Mouse (Mus musculus) activated CD4-positive, CD25-positive, alpha-beta regulatory T cell, adult 4 months (primary cell): ENCODE results near the gene Prok1. TPM values are rescaled to one million over a fixed set of nuclear protein-coding genes. Genes with fewer than 3 reads are reported as not detected.

Experiments used
- ATAC-seq: one replicate; pipeline ENCODE4 v1.8.0; 2017
- polyA plus RNA-seq, 2 experiments: library from polyadenylated mRNA; unstranded; fragments of 100-300 nt; shearing (Covaris generic); gene quantifications; one replicate each; pipeline ENCODE4 v1.2.1; 2017

Gene Prok1
- under 1 TPM; 0.15 to 0.33 TPM for polyA plus RNA-seq

GRCm38 (mm10) chr3:107239607-107240006 is at the start of gene Prok1:
TSS of gene Prok1 (minus strand) at chr3:107239707.
- ATAC-seq = no peak

GRCm38 (mm10) chr3:107287346-107287745 is 47.8 kb upstream of the Prok1 start:
- no peak for ATAC-seq

- ATAC-seq = no peak
Measured at GRCm38 (mm10) chr3:107286123-107286522, 46.6 kb upstream of the Prok1 start.

DNA sequence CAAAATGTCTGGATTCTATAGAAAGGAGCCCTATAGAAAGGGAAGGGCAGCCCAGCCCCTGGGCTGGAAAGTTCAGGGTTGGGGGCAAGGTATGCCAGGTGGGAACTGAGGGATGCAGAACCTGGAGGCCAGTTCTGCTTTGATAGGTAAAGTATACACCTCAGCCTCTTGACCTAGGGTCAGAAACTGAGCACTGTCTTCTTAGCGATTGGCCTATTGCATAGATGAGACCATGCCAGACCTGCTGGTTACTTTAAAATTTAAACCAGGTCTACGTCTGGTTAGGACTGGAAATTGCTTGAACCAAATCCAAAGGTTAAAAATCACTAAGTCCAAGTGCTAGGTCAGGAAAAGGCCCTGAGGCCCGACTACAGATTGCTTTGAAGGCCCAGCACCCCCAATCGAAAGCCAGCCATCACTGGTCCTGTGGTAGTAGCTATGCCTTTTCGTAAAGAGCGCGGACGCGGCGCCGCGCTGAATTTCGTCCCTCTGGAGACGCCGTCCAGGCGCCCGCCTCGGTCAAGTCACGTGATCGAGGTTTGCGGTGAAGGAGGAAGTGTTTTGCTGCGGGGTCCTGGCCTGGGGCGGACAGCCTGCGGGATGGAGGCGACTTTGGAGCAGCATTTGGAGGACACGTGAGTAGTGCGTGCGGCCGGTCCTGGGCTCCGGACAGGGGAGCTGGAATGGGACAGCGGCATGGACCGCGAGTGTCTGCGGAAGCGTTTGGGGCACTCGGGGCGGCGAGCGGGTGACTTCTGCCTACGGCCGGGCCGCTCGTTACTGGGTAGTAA is 39.2 kb upstream of the Prok1 start, which contains the start of gene Lamtor5:
Gene Lamtor5 (plus strand): TSS at position 380 of the 791 bp plus-strand sequence.
- peak; percentile 77 for ATAC-seq

GRCm38 (mm10) chr3:107276626-107277025 is 37.1 kb upstream of the Prok1 start:
- no peak for ATAC-seq

GRCm38 (mm10) chr3:107275996-107276395 is 36.5 kb upstream of the Prok1 start:
- ATAC-seq = no peak

GRCm38 (mm10) chr3:107275351-107275750 is 35.8 kb upstream of the Prok1 start:
- ATAC-seq = no peak

DNA sequence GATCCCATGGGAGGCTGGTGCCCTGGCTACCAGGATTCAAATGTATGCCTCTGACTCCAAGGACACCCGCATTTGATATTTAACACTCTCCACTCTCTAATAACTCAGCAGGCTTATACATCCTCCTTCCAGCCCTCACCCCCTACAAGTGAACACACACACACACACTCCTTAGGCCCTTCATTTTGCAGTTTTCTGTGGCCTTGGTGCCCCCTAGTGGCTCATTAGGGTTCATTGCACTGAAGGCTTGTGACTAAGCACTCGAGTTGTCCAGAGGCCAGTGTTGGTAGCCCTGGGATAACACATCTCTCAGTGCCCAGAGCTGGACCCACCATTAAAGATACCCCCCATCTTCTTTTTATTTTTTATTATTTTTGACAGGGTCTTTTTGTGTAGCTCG is 34.3 kb upstream of the Prok1 start:
- ATAC-seq = peak; percentile 80

GRCm38 (mm10) chr3:107272433-107272832 is 32.9 kb upstream of the Prok1 start:
- no peak for ATAC-seq

GRCm38 (mm10) chr3:107266814-107267345 is 27.4 kb upstream of the Prok1 start:
- ATAC-seq = no peak

- ATAC-seq = no peak
Measured at GRCm38 (mm10) chr3:107261851-107262165, 22.3 kb upstream of the Prok1 start.

- ATAC-seq = no peak
Measured at GRCm38 (mm10) chr3:107260956-107261850, 21.7 kb upstream of the Prok1 start.

DNA sequence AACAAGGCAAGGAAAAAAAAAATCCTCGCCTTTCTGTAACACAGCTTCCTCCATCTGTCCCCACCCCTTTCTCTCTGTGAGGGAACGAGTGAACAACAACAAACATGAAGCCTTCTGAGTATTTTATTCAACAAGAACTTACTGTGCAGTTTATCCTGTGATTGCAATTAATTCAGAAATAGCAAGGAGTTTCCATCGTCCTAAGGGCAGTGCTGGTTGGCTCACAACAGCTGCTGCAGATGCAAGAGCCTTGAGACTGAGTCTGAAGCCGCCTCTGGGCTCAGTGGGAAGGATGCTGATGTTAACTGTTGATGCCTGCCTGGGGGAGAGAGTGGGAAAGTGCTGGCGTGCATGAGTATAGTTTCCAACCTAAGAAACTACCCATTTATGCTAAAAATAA is 18.4 kb upstream of the Prok1 start:
- ATAC-seq = no peak

DNA sequence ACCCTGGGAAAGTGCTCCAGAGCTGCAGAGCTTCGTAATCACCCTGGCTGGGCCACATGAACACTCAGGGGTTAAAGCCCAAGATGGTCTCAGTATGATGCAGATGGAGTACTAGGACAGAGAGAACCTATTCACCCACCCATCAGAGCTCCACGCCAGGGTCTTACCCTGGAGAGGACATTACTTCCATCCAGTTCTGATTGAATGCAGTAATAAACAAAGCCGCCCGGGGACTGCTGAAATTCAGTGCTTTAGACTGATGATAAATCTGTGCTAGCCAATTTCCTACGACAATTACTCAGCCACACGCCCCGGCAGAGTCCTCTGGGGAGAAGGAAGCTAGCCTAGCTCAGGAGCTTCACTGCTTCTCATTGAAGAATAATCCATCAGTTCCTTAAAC is 17.2 kb upstream of the Prok1 start:
- ATAC-seq = no peak

GRCm38 (mm10) chr3:107255992-107256391 is 16.5 kb upstream of the Prok1 start:
- ATAC-seq = no peak

DNA sequence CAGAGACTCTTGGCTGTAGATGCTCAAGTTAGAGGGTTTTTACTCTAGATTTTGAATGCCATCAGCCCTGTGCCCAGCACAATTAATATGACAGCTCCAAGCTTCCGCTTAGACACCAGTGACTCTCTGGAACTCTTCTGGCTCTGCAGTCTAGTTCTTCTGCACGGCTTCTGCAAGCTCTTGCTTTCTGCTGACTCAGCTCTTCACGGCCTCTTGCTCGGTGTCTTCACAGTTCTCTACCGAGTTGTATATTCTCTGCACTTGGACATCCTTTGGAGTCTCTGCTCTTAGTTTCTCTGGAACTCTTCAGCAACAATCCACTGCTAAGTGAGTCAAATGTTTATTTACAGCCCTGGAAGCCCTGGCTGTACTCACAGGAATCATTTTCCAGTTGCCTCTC is 14.4 kb upstream of the Prok1 start:
- no peak for ATAC-seq

GRCm38 (mm10) chr3:107252035-107252434 is 12.5 kb upstream of the Prok1 start:
- ATAC-seq = no peak

GRCm38 (mm10) chr3:107250320-107250719 is 10.8 kb upstream of the Prok1 start:
- ATAC-seq = no peak

GRCm38 (mm10) chr3:107249042-107249441 is 9.5 kb upstream of the Prok1 start:
- no peak for ATAC-seq

GRCm38 (mm10) chr3:107246876-107247275 is 7.4 kb upstream of the Prok1 start:
- no peak for ATAC-seq

DNA sequence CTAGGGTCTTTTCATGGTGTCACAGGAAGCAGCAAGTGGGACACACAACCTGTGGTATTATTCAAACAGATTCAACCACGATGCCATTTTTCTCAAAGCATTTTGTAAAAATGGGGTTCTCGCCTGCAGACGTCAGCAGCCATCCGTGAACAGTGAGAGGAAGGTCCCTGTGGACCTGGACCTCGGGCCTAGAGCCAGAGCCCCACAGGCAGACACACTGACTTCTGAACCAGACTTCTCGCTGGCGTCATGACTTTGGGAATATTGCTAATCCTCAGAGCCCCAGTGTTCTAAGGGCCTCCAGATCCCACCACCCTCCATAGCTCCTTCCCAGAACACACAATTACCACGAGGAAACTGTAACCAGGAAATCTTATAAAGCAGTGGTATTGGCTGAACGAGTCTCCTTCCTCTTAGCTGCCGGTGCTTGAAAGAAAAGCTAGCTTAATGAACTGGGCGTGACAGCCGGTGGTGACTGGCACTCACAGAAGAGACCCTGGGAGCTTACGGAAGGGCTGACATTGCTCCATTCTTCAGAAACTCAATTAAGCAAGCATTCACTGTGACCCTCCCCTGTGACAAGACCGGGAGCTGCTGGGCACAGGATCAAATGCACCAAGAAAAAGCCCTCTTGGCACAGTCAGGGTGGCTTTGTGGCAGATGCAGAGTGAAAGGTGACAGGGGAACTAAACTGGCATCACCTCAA is 2.0 kb upstream of the Prok1 start:
- ATAC-seq = no peak

- ATAC-seq = no peak
Measured at GRCm38 (mm10) chr3:107238471-107238980, 981 bp downstream of the Prok1 start.

GRCm38 (mm10) chr3:107238051-107238450 is 1.5 kb downstream of the Prok1 start:
- no peak for ATAC-seq
